Mouse (Mus musculus) WW6 (cell line): ENCODE measurements around the gene Cd47.

Experiments
- DNase-seq: peaks from one replicate; pipeline ENCODE4 v3.0.0-alpha.2; 2013; ENCODE audit warnings: low read depth, low spot score

The Cd47 gene

GRCm38 (mm10) chr16:49948287-49948686, 148.0 kb downstream of the Cd47 start:
- DNase-seq, result no peak

GRCm38 (mm10) chr16:49949261-49949660, 148.9 kb downstream of the Cd47 start:
- DNase-seq, result no peak

GRCm38 (mm10) chr16:49950340-49950739, 150.0 kb downstream of the Cd47 start:
- no peak for DNase-seq

GRCm38 (mm10) chr16:49951288-49951691, 151.0 kb downstream of the Cd47 start:
- no peak for DNase-seq

GRCm38 (mm10) chr16:49951925-49952523, 151.7 kb downstream of the Cd47 start:
- DNase-seq, result no peak

GRCm38 (mm10) chr16:49953817-49954216, 153.5 kb downstream of the Cd47 start:
- no peak for DNase-seq

GRCm38 (mm10) chr16:49954909-49955308, 154.6 kb downstream of the Cd47 start:
- no peak for DNase-seq

GRCm38 (mm10) chr16:49955325-49955724, 155.0 kb downstream of the Cd47 start:
- no peak for DNase-seq

- no peak for DNase-seq
Observed at GRCm38 (mm10) chr16:49955952-49956351, 155.6 kb downstream of the Cd47 start.

GRCm38 (mm10) chr16:49956531-49957302, 156.4 kb downstream of the Cd47 start:
- no peak for DNase-seq

GRCm38 (mm10) chr16:49958900-49959436, 158.6 kb downstream of the Cd47 start:
- DNase-seq, result no peak

- no peak for DNase-seq
Observed at GRCm38 (mm10) chr16:49962305-49962704, 162.0 kb downstream of the Cd47 start.

GRCm38 (mm10) chr16:49964321-49964986, 164.1 kb downstream of the Cd47 start:
- no peak for DNase-seq
